Mouse (Mus musculus) embryo, embryonic 9.5 days (tissue): ENCODE measurements around the gene Sptlc2.

Experiments used
- DNase-seq: peaks from one replicate; pipeline ENCODE4 v3.0.0-alpha.2; 2017; ENCODE audit errors: extremely low spot score

The Sptlc2 gene

DNA sequence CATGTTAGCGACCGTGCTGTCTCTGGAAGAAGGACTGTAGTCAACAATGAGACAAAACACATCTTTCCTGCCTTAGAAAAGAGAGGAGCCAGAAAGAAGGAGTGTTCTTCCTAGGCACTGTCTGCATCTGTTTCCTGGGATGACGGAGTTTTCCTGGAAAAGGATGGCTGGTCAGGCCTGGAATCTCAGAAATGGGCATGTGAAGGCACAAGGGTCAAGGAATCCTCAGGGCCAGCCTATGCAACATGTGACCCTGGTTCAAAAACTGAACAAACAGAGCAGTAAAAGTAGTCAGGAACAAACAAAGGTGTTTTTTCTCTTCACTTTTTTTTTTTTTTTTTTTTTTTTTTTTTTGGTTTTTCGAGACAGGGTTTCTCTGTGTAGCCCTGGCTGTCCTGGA is 9.0 kb upstream of the Sptlc2 start:
- DNase-seq: no peak

DNA sequence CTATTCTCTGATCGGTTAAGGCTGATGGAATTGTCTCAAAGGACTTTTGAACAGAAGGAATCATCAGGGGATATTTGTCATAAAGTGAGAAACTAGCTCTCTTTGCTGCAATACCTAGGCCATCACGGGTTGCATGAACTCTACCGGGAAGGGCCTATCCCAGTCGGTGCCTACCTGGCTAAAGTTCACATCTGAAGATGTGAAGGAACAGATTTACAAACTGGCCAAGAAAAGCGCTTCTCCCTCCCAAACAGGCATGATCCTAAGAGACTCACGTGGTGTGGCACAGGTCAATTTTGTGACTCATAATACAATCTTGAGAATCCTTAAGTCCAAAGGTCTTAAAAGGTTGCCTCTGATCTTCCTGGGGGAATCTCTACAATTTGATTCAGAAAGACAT is 6.2 kb upstream of the Sptlc2 start:
- DNase-seq: no peak

- DNase-seq: no peak
These were observed 5.4 kb upstream of the Sptlc2 start for GRCm38 (mm10) chr12:87393447-87394145.

DNA sequence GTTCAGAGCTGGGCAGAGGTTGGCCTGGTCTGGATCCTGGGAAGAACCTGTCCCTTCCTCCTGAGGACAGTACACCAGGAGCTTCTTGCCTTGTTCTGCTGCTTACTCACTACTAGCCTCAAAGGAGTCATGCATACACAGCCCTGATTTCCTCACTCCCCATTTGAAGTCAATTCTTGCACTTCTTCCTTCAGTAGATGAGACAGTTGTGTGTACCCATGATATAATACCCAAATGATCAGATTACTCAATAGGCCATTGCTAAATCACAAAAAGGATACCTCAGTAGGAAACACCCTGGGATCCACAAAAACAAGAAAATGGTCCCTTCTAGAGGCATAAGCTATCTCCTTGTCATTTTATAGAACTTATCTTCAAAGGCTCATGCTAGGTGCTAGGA is 3.2 kb upstream of the Sptlc2 start:
- DNase-seq: no peak

DNA sequence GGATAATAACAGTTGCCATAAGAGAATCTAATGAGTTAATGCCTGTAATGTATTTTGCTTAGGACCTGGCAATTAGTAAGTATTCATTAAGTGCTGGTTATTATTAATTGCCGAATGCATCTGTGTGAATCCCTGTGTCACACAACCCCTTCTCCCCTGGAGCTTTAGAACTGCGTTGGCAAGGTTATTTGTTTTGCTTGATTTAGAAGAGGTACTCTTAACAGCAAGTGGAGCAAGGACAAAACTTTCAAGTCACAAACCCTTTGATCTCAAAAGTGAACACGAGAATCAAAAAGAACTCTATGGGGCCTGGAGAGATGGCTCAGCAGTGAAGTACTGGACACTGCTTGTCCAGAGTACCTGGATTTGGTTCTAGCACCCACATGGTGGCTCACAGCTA is 1.1 kb upstream of the Sptlc2 start:
- DNase-seq: no peak

DNA sequence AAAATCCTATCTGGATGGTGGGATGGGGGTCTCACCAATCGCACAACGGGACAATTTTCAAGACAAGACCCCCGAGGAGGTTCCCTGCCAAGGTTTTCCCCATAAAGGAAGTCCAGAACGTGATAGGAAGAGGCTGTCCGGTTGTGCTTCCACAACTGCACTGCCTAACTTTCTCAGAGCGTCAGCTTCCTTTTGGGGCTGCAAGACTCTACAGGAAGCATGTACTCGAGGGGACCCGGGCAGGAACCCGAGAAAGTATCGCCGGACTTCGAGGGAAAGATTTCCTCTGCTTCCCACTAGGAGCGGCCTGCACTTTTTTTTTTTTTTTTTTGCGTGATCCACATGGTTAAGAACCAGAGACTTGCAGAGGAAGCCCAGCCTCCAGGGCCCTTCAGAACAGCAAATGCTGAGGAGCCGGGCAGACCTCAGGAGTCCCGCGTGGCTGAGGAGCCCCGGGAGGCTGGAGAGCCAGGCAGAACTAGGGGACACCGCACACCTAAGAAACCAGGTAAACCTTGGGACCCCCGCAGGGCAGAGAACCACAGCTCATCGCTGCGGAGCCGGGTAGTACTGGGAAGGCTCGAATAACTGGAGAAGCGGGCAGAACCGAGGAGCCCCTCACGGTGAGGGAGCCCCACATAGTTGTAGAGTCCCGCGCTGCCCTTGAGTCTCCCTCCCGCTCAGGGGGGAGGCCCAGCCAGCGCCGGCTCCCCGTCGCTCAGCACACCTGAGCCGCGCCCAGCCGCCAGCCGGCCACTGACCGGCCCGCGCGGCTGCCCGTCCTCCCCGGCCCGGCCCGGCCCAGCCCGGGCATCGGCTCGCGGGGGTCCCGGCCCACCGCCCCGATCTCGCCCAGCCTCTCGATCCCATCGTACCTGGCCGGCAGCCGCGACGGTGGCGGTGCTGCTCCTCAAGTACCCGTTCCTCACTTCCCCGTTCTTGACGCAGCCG is 709 bp downstream of the Sptlc2 start:
- DNase-seq: no peak

- DNase-seq: no peak
These were observed 3.1 kb downstream of the Sptlc2 start for GRCm38 (mm10) chr12:87385051-87385450.

DNA sequence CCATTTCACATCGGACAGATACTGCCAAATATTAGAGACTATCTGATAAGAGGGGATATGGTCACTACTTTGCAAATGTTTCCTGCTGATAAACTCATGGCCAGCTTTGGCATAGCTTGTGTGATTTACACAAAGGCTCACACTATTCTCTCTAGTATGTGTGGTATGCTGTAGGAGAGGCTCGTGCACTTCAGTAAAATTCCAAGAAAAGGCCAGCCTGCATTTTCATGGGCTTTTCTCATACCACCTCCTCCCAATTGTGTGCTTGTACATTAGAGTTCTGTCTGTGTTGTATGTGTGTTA is 6.8 kb downstream of the Sptlc2 start:
- no peak for DNase-seq

- no peak for DNase-seq
These were observed 7.4 kb downstream of the Sptlc2 start for GRCm38 (mm10) chr12:87380586-87381379.

DNA sequence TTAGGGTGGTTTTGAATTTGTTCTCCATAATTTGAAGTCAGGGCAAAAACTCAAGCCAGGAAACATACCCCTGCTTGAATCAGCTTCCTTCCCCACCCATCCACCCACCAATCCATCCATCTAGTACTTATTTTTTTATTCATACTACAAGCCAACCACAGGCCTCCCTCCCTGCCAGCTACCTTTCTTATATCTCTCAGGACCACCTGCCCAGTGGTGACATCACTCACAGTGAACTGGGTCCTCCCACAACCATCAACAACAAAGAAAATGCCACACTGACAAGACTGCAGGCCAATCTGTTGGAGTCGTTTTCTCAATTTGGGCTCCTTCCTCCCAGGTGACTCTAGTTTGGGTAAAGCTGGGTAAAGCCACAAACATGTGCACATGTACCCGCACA is 8.7 kb downstream of the Sptlc2 start:
- DNase-seq: no peak

- DNase-seq: no peak
These were observed 14.0 kb downstream of the Sptlc2 start for GRCm38 (mm10) chr12:87374159-87374558.

DNA sequence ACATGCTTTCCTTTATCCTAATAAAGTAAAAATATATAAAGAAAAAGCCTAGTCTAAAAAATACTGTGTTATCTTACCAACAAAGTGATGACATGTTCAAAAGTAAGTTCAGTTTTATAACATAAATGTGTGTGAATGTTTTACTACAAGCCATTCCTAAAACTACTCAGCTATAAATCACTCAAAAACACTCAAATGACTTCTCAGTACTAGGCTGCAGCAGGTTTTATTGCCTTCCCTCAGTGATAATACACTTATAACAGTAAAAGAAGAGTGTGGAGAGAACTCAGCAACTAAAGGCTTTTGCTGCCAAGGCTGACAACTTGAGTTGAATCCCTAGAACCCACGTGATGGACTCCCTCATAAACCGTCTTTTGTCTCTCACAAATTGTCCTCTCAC is 18.8 kb downstream of the Sptlc2 start:
- DNase-seq: no peak

DNA sequence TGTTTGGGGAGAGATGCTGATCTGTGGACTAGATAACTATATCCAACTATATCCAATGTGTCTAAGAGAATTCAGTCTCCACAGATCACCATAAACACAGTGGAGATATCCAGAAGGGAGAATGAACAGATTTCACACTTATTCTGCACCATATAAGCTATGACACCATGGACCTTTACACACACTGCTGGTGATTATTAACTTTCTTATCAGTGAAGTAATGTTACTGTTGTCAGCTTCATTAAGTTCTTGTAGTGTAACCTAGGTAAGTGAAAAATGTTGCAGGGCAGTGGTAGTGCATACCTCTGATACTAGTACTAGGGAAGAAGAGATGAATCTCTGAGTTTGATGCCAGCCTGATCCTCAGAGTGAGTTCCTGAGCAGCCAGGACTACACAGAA is 20.1 kb downstream of the Sptlc2 start:
- DNase-seq: no peak

- DNase-seq: no peak
These were observed 22.5 kb downstream of the Sptlc2 start for GRCm38 (mm10) chr12:87365676-87366075.

DNA sequence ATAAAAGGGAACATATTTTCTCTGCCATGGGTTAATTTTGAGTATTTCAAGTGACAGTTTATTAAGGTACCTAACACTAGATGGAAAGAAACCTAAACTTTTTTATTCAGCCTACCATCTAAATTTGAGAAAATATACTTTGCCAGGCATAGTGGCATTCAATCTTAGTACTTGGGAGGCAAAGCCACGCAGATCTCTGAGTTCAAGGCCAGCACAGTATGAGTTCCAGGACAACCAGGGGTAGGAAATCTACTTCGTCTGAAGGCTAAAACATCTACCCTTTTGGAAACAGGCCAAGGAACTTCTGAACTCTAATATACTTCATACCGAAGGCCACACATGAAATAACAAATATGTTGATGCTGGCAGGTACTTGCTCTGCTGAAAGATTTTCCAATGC is 26.0 kb downstream of the Sptlc2 start:
- no peak for DNase-seq

GRCm38 (mm10) chr12:87348029-87348428 is 40.1 kb downstream of the Sptlc2 start:
- DNase-seq: no peak

DNA sequence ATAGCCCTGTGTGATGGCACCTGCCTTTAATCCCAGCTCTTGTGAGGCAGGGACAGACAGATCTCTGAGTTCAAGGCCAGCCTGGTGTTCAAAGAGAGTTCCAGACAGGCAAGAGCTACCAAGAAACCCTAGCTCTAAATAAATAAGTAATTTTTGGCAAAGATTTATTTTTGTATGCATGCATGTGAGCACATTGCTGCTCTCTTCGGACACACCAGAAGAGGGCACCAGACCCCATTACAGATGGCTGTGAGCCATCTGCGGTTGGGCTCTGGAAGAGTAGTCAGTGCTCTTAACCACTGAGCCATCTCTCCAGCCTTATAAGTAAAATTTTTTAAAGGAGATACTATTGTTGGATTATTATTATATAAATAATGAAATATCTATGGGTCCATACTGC is 40.6 kb downstream of the Sptlc2 start:
- DNase-seq: no peak

DNA sequence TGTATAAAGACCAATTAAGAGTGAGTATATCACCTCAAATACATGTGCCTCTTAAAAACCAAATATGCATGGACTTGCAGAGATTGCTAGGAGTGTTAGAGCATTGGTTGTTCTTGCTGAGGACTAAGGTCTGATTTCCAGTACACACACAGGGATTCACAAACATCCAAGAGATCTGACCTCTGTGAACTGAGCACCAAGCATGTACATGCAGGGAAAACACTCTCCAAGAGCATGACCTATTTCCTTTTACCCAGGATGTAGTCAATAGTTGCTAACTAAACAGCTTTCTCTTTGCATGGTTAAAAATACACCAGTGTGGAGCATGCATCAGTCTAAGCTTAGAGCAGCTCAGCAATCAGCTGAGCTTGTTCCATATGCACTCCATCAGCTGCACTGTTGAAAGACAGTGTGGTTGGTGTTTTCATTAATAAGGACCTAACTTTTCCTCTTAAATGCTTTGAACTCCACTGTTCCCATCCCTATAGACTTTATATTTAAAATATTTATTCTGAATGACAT is 45.0 kb downstream of the Sptlc2 start:
- DNase-seq: no peak

DNA sequence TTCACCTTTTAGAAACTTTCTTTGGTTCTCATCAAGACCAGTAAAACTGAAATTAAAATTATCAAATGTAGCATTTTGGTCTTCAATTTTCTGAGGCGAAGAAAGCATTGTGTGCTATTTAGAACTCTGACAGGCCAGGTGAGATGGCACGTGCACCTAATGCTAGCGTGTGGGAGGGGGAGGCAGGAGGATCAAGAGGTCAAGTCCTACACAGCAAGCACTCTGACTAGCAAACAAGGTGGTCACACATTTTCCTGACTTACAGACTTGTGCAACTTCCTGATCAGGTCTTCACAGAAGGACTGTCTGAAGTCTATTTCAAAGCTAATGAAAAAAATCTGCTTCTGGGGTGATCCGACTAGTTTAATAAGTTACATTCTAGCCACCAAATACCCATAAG is 50.1 kb downstream of the Sptlc2 start:
- DNase-seq: no peak

DNA sequence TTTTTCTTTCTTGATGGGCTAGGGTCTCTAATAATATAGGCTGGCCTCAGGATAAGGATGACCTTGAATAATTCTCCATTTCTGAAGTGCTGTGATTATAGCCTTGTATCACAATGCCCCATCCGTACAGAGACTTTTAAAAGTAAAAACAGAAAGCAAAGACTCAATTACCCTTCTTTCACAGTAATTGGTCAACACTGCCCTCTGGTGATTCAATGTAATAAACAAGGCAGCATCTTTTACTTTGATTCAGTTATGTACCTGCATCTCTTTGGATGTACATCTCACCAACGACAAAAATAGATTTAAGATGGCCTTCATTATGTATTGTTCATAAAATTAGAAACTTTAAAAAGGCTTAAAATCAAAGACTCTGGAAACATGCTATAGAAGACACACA is 53.3 kb downstream of the Sptlc2 start:
- DNase-seq: no peak

GRCm38 (mm10) chr12:87333794-87334193 is 54.4 kb downstream of the Sptlc2 start:
- no peak for DNase-seq

- DNase-seq: no peak
These were observed 55.6 kb downstream of the Sptlc2 start for GRCm38 (mm10) chr12:87332511-87332910.
